Mouse (Mus musculus): ENCODE data around the gene Hoga1.

The Hoga1 gene

DNA sequence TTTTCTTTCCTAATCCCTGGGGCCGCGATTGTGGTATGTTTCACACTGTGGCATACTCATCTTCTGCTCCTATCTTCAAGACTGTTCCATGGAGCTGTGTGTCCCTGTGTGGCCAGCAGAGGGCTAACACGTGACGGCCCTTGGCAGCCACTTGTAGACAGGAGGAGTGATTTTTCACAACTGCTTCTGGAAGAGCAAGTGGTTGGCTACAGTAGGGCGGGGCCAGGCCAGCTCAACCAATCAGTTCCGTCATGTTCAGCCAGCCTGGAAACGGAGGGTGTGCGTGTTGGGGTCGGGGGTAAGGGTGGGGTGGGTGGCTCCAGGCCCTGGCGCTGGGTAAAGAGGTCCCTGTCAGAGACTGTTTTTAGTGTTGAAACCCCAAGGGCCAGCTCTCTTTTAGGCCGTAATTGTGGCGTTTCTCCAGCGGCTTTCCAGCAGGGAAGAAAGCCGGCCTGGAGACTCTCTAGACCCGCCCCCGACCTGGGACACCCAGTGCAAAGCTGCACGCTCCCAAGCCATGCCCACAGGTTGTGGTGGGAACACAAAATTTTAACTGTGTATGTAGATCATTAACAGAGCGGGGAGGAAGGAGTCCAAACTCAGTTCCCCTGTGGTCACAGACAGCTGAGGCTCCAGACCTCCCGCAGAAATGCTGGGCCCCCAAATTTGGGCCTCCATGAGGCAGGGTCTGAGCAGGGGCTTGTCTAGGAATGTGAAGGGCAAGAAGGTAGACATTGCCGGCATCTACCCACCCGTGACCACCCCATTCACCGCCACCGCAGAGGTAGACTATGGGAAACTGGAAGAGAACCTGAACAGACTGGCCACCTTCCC, at the start of gene Hoga1:
TSS of gene Hoga1 (plus strand) at position 342 of the 834 bp plus-strand sequence.
- DNase-seq = peak; percentile 22

DNA sequence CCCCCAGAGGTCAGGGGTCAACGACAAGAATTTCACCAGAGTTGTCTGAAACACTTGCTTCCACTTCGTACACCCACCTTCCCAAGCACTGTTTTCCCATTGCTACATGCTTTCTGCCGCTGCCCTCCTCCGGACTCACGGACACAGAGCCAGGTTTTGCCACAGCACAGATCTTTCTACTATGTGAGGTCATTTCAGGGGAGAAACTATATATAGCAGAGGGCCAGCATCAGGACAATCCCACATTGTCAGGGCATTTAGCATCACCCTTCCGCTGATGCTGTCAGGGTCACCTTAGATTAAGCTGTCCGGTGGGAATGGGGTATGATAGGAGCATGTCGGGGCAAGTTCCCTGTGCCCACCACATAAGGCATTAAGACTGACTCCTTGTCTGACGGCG, 48.3 kb upstream of the Hoga1 start:
- DNase-seq = no peak

DNA sequence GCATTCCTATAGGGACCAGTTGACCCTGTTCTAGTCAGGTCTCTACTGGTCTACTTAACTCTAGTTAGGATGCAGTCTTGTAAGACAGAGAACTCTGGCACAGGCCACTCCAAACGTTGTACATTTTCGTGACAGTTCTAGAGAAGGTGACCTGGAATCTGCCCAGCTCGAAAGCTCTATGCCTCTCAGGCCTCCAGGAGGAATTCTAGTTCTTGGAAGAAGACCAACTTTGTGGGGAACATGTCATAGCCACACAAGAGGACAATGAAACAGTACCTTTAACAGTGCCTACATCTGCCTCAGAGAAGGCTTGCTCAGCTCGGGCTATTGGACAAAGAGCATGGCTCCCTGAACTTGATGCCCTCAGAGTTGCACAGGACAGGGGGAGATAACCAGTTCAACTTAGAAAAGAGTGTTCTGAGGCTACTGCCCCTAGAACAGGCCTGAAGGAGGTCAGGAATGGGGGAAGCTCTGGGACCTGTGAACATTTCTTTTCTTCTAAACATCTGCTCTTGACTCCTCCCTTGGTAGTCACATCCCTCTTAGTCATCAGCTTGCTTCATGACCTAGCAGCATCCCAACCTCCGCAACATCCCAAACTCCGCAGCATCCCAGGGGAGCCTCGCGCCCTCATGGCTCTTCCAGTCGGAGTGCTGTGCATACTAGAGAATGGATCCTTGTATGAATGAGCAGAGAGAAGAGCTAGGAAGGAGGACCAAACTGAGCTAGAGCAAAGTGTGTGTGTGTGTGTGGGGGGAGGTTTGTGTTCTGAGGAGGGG, 46.5 kb upstream of the Hoga1 start:
- DNase-seq = no peak

DNA sequence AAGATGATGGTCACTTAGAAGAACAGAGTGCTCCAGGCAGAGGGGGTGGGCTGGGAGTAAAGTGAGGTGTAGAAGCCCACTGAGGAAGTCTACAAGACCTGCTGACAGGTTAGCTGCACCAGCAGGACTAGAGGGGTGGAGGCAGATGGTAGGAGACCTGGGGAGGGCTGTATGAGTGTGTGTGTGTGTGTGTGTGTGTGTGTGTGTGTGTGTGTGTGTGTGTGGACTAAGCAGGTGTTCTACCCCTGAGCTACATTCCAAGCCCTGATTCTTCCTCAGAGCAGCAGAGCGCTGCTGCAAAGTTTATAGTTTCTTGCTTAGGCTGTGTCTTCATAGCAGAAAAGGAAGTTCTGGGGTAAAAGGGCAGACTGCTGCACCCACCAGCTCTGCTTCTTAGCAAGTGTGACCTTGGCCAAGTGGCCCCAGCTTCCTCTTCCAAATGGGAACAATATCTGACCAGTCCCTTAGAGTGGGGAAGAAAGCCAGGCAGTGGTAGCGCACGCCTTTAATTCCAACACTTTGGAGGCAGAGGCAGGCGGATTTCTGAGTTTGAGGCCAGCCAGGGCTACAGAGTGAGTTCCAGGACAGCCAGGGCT, 45.6 kb upstream of the Hoga1 start:
- DNase-seq = no peak

DNA sequence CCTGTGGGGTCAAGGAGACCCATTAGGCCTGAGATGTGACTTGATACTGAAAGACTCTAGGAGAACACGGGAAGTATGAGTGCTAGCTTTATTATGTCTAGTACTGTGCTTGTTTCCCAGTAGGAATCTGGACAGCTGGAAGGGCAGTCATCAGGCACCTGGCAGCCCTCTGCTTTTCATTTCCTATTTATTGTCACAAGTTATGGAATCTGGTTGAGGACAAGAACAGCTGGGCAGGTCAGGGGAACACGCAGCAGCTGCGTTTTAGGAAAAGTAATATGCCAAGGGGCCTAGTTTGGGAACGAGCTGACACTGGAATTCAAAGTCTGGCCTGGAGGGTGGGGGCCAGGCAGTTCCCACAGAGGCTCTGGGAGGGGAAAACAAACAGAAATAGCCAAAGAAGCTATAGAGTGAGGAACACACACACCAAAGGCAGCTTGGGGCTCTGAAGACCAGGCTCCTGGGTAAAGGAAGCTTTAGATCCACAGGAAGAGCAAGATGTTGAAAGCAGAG, 44.9 kb upstream of the Hoga1 start:
- DNase-seq = no peak

DNA sequence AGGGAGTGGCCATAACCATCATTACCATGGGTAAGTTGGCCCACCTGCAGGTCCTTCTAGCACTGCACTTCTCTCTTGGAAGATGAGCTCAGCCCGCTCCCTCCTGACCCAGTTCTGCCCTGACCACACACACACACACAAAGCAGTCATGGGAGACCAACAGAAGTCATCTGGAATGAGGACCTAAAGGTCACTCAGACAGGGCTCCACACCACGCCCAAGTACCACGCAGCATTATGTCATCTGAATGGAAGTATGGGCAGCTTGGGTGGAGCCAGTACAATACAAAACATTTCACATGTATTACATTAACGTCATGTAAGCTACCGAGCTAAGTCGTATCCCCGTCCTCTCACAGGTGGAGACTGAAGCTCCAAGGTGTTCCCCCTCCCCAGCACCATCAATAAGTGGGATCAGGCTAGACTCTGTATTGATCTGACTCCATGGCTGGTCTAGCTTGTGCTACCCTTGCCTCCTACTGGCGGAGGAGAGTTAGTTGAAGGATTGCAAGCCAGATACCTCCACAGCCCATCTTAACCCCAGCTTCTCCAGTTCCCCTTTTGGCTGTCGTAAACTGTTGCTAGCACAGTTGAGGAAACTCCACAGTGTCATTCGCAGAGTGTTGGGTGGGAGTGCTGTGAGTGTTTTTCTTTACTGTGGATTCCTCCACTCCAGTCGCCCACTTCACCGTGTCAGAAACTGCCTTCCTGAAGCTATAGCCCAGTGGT, 44.0 kb upstream of the Hoga1 start:
- DNase-seq = no peak

DNA sequence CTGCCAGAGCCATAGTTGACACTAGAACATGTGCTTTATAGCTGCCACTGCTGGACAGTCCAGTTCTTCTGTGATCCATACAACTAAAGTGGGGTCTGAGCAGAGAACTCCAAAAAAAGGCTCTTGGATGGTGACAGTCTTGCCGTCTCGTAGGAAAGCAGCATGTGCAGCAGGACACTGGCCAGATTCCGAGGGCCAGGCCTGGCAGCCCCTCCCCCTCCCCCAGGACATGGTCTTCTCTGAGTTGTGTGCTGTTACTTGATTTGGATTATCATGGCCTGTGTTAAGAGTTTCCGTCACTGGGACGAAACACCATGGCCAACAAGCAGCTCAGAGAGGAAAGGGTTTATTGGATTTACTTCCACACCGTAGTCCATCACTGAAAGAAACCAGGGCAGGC, 41.2 kb upstream of the Hoga1 start:
- no peak for DNase-seq

DNA sequence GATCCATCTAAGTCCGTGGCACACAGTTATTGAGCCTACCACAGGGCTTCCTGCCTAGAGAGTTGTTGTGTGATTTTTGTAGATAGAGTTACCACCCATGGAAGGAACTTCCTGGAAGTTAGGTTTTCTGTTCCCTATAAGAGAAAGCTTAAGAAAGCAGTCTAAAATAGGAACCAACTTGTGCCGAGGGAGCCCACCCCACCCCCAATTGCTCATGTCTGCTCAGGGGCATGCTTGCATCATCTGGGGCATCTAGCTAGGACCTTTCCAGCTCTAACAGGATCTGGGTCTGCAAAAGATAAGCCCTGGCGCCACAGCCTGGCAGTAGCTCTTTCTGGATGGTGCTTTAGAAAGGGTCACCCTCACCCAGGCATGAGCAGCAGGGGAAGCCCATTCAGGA, 39.8 kb upstream of the Hoga1 start:
- DNase-seq = no peak

DNA sequence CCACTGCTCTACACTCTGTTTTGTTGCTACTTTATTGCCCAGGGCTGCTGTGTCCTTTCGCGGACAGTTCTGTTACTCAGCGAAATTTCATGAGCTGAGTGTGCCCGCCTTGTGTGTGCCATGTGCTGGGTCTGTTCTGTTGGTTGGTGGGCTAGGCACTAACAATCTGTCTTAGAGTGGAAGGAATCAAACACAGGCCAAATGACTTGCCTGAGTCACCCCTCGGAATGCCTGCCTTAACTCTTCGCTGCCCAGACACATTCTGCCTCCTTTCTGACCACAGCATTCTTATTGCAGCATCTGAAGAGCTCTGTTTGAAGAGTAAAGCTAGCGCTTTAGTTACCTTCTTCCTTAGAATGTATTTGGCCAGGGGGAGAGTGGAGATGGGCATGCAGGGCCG, 38.8 kb upstream of the Hoga1 start:
- DNase-seq = no peak

DNA sequence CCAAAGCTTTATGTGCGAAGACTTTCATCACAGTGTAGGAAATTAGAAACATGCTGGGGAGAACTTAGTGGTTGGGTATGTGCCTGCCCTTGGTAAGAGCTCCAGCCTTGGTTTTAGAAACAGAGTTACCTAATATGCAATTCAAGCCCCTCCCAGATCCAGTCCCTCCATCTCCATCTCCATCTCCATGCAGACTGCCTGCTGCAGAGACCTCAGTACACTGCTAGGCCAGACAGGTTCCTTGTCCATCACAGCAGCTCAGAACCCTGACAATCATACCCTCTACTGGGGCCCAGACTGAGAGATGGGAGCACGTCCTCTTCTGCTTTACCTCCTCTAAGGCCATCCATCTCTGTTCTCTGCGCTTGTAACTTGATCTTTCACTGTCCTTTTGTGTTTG, 36.8 kb upstream of the Hoga1 start:
- no peak for DNase-seq

DNA sequence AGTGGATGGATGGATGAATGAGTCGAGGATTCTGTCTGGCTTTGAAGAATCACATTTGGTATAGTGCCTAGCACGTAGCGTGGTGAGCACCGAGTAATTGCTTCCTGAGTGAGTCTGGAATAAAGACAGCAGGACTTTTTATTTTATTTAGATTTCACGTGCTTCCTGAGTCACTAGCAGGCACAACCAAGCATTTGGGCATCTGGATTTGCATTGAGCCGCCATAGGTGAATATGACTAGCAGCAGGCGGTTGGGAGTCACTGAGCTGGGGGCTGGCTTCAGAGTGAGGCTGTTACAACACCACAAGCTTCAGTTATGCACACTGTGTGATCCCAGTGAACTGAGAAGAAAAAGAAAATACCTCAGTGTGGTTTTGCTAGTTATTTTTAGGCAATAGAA, 36.3 kb upstream of the Hoga1 start:
- no peak for DNase-seq

DNA sequence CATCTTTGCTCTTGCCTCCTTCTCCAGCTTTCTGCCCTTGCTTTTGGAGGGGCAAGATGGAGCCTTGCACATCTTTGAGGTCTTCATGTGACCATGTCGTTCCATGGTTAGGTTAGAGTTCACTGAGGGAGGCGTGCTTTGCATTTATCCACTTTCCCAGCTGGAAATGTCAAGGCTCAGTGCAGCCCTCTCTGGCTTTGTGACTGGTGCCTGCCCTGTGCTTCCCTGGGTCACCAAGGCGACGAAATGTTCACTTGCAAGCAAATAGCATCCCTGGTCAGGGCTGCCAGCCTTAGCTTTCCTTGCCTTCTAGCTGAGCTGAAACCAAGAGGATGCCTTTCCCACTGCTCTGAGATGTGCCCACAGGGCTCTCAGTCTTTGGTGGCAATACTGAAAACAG, 35.0 kb upstream of the Hoga1 start:
- no peak for DNase-seq

DNA sequence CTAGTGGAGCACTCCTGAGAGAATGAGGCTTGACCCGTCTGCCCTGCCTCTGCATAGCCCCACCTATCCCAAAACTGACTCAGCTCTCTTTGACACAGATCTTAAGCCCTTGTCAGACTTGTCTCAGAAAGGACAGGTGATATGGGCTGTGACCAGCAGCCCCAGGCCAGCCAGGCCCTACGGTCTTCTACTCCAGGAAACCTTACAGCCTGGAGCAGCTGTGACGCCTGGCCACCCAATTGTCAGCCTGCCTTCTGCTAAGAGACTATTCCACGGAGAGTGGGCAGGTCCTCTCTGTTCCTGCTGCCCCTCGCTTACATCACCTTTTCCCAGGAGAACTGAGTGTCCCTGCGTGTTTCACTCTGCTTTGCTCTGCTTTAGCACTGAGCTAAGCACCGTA, 34.3 kb upstream of the Hoga1 start:
- no peak for DNase-seq

DNA sequence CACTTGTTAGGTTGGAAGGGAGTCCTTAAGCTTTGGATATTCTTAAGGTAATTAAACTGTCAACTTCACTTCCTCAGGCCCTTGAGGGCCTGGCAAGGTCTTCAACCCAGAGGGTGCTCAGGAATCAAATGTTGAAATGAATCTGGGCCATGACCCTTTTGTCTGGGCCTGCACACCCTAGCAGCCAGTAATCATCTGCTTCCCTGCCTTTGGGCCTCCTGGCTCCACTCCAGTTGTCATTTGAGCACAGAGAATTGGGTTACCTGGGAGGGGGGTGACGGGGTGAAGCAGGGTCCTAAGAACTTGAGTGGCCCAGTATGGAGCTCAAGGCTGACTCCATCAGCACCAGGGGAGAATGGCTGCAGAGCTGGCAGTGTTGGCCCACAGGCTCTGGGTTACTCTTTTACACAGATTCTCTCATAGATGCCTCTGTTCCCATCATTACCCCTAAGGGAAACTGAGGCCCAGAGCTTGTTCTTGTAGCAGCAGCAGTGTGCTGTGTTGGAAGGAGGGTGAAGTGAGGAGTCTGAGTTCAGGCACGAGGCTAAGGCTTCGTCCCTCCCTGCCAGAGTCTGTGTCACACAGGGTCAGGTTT, 31.1 kb upstream of the Hoga1 start:
- no peak for DNase-seq

DNA sequence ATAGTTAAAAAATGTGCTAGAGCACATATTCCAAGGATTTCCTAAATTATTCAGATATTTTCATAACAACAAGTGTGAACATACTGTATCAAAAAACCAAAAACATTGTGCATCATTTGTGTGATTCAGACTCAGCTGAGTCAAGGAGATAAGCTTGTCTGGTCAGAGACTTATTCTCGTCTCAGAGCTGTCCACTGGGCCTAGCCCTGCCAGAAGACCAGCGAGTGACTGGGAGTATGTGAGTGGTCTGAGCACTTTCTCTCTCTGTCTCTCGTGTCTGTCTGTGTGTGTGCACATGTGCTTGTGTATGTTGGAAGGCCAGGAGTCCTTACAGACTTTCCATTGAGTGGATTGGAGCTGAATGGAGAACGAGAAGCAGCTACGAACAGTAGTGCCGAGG, 30.4 kb upstream of the Hoga1 start:
- DNase-seq = no peak

DNA sequence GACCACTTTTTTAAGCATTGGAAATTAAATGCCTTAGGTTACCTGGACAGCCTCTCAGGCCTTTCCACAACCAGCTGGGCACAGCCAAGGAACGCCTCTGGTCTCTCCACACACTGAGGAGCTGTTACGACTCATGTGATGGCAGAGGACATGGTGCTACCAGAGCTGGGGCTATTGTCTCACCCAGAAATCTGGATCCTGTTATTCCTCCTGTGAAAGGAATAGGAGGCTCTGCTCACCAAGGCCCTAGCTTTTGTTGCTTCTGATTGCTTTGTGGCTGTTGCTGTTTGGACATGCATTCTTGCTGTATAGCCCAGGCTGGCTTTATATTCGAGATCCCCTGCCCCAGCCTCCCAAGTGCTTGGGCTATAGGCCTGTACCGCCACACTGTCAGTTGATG, 29.2 kb upstream of the Hoga1 start:
- no peak for DNase-seq

DNA sequence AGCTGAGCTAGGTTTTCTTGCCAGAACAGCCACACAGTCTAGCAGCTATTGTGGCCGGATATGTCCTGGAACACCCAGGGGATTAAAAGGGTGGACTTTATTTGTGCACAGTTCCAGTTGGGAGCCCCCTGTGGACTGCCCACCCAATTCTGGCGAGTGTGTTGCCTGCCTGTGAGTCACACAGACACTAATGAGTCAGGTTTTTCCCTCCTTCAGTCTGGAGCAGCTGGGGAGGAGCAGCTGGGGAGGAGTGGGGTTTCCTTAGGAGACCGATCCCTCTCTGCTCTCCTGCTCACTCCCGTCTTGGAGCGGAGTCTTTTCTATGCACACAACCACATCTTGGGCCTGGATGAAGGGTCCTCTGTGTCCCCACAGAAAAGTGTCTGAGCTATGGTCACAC, 28.6 kb upstream of the Hoga1 start:
- peak; percentile 69 for DNase-seq

DNA sequence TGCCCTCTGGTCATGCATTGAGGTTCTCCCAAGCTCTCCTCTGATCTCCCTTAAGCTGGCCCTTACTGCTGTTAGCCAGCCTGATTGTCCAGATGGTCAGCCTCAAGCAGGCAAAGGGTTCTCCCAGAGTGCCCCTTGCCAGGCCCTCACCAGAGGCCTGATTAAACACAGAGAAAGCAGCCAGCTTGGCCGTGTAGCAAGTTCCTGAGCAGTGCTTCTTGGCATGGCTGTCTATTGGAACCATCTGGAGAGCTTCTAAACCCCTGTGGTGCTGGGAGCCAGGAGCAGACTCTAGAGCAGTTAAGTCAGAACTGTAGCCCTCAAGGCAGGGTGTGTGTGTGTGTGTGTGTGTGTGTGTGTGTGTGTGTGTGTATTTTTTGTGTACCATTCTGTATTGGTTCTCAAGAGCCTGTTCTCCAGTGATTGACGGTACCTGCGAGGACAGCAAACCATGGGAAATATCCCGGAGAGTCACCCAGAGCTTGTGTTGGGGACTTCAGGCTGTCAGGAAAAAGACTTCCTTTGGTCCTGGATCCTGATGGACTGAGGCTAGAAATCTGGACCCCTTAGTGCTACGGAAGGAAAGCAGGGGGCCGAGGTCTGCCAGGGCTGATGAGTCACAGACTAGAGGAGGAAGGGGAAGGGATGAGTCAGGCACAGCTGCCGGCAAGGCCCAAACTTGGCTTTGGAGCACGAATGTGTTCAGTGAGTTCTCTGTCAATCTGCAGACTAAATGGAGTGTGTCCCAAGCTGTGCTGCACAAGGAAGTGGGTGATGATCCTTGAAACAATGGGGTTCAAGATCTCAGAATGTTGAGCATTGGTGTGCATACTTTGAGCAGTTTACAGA, 27.8 kb upstream of the Hoga1 start:
- peak; percentile 50 for DNase-seq

DNA sequence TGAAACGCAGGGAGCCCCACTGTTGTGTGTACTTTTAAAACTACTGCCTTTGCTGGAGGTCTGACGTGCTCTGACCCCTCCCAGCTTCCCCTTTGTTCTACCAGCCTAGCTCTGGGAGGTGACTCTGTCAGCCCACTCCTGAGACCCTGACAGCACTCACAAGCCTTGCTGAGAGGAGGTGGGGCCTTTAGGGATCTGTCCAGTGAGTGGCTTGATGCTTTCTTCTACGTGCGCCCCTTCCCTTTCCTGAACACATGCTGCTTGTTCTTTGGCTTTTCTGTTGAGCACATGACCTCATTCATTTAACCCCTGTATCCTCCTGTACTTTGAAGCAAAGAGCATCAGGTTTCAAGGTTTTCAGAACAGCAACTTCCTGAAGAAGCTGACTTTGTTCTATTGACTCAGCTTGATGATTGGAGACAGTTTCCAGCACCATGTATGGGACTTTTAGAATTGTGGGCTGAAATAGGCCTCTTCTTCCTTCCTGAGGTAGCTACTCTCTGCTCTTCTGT, 26.3 kb upstream of the Hoga1 start:
- DNase-seq = no peak

DNA sequence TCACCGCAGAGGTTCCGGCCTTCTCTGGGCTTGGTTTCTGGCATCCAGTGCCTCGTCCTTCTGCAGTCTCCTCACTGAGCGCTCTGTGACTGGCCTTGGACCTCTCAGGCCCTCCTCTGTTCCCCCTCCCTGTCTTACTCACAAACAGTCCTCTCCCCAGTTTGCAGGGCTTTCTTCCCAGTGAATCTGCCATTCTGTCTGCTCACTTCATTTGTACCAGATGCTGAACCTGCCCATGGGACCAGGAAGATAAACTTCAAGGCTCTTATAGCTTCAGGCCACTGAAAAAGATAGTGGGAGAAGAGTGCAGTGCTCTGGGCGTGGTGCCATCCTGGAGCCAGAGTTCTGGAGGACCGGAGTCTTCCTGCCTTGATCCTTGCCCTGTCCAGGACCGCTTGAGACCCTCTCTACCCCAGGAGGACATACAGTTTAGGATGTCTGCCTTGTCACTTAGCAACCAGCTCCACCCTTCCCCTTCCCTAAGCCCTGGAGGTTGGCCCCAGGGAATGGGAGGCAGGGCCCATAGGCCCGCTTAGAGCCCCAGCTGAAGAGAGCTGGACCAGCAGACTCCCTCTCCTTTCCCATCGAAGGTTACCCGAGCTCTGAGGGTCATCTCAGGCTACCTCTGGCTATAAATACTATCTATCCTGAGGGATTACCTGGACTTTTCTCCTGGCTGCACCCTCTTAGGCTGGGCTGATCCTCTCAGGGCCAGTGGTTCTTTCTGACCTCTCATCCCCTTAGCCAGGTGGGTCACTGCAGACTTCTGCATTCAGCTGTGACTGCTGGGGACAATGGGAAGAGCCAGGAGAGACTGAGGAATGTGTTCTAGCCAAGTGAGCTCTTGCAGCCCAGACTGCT, 23.5 kb upstream of the Hoga1 start:
- DNase-seq = no peak

DNA sequence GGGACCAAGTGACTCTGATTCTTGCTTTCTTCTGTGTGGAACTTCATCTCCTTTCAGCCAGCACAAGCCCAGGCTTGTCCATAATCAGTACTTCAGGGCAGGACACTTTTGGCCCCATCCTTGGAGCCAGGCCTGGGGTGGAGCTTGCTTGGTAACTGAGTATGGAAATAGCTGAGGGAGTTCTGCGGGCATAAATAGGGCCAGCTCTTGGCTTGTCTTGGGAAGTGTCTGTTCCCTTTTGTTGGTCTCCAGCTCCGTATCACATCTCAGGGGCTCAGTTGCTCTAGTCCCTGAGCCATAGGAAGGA, 22.9 kb upstream of the Hoga1 start:
- no peak for DNase-seq
